Mouse (Mus musculus) embryonic fibroblast, embryonic 13.5 days (primary cell): ENCODE measurements around the gene Cd300ld3.

ENCODE experiments used
- CTCF ChIP-seq: IDR thresholded peaks from 2 replicates; pipeline ENCODE4 v1.5.1; 2011; ENCODE audit warnings: mild to moderate bottlenecking, control low read depth, low read length, moderate library complexity, borderline replicate concordance; ENCODE audit not compliant: insufficient read depth
- POLR2A ChIP-seq: IDR thresholded peaks from 2 replicates; pipeline ENCODE4 v1.6.1; 2011; ENCODE audit warnings: low read depth, mild to moderate bottlenecking, control low read depth, low read length, moderate library complexity

DNA sequence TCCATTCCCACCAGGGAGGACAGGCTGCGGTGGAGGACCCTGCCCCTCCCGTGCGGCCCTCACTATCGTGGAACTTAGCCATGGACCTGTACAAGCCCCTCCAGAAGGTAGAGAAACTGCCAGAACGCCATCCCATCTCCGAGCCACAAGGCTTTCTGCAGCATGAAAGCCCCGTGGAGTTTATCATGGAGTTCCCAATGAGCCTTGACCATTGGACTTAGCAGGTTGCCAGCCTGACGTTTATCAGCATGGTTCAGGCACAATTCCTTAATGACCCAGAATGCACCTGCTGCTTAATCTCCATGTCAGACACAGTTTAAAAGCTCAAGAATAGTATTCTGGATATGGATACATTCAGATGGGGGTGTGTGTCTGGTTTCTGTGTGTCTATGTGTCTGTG lies 36.9 kb upstream of the Cd300ld3 start:
- TF ChIP-seq CTCF (no peak), POLR2A (no peak)
